Mouse (Mus musculus) cerebellum, adult 11 months (tissue): ENCODE measurements around the gene Nynrin.

ENCODE experiments used
- DNase-seq: peaks from one replicate; pipeline ENCODE4 v3.0.0; 2022

Gene Nynrin

DNA sequence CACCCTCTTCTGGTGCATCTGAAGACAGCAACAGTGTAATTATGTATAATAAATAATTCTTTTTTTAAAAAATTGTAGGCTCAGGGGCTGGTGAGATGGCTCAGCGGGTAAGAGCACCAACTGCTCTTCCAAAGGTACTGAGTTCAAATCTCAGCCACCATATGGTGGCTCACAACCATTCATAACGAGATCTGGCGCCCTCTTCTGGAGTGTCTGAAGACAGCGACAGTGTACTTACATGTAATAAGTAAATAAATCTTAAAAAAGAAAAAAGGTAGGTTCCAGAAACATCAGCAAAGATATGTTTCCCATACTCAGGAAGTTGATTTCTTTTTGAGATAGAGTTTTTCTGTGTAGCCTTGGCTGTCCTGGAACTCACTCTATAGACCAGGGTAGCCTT lies 11.0 kb upstream of the Nynrin start:
- no peak for DNase-seq

DNA sequence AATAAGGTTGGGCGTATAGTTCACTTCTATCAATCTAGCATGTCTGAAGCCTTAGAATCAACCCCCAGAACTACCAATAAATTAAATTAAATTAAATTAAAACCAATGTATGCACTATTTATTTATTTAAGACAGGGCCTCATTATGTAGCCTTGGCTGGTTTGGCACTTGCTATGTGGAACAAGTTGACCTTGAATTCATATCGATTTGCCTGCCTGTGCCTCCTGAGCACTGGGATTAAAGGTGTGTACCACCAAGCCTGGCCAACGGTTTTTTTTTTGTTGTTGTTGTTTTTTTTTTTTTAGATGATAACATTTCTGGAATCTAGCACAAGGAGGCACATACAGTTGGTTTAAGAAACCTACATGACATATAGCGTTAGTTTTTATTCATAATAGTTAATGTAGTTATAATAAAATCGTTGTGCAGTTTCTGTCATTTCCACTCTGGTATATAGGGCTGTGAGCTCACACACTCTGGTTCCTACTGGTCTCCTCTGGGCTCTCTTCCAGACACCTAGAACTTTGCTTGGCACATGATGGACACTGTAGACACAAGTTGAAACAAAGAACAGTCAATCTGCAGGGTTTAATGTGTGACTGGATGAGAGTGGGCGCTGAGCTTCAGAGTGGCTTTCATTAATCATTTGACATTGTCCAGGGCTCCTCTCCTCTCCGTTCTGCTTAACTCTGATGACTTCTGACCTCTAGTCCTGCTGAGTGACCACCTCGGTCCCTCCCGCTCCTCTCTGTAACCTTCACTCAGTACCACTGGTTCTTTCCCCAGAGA lies 8.1 kb upstream of the Nynrin start:
- no peak for DNase-seq

DNA sequence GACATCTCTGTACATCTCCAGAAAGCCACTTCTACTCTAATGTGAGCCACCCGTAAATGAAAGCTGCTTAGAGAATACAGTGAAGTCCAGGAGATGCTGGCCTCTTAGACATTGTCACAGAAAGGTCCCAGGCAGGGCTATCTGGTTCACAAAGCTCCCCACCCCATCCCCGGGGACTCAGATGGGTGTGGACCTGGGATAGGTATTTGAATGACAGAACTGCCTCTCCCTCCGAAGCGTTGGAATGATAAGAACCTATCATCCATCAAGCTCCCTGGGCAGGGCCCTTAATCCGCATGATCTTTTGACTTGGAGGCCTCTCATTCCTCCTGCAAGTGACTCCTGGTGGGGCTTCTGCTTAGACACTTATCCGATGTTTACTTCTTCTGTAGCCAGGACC lies 2.9 kb upstream of the Nynrin start:
- no peak for DNase-seq

- DNase-seq: no peak
These were observed 911 bp upstream of the Nynrin start for GRCm38 (mm10) chr14:55852646-55853551.

GRCm38 (mm10) chr14:55854406-55855100 lies 743 bp downstream of the Nynrin start:
- no peak for DNase-seq

GRCm38 (mm10) chr14:55855101-55855561 lies 1.3 kb downstream of the Nynrin start:
- DNase-seq: no peak

DNA sequence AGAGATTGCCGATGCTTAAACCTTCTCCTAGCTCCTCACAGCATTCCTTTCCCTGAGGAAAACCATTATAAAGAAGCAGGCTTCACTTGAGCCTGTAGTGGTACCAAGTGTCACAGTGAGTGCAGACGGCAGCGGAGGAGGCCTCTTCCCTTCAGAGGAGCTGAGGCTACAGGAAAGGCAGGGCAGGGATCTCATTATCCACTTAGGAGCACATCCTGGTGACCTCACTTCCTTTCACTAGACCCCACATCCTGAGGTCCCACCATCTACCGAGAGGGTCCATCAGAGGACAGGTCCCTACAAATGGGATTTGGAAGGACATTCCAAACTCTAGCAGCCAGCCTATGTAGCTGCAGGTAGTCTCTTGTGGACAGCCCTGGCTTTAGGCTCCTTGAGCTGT lies 3.8 kb downstream of the Nynrin start:
- no peak for DNase-seq

- no peak for DNase-seq
These were observed 8.4 kb downstream of the Nynrin start for GRCm38 (mm10) chr14:55862186-55862585.

GRCm38 (mm10) chr14:55862970-55863369 lies 9.2 kb downstream of the Nynrin start:
- DNase-seq: no peak

GRCm38 (mm10) chr14:55863773-55864172 lies 10.0 kb downstream of the Nynrin start:
- no peak for DNase-seq

GRCm38 (mm10) chr14:55866962-55867361 lies 13.2 kb downstream of the Nynrin start:
- no peak for DNase-seq

- no peak for DNase-seq
These were observed 14.6 kb downstream of the Nynrin start for GRCm38 (mm10) chr14:55868230-55869026.

- no peak for DNase-seq
These were observed 15.7 kb downstream of the Nynrin start for GRCm38 (mm10) chr14:55869538-55869937.

DNA sequence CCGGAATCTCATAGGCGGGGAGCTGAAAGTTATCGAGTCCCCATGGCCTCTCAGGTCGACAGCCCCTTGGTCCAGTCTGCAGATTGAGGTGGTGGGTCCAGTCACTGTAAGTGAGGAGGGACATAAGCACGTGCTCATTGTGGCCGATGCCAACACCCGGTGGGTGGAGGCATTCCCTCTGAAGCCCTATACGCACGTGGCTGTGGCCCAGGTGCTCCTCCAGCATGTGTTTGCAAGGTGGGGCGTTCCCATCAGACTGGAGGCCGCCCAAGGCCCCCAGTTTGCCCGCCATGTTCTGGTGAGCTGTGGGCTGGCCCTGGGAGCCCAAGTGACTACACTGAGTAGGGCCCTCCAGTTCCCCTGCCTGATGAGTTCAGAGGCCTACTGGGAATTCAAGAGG lies 18.2 kb downstream of the Nynrin start:
- no peak for DNase-seq

- DNase-seq: no peak
These were observed 18.7 kb downstream of the Nynrin start for GRCm38 (mm10) chr14:55872551-55872950.

GRCm38 (mm10) chr14:55873242-55873713 lies 19.5 kb downstream of the Nynrin start:
- DNase-seq: peak; percentile 52

DNA sequence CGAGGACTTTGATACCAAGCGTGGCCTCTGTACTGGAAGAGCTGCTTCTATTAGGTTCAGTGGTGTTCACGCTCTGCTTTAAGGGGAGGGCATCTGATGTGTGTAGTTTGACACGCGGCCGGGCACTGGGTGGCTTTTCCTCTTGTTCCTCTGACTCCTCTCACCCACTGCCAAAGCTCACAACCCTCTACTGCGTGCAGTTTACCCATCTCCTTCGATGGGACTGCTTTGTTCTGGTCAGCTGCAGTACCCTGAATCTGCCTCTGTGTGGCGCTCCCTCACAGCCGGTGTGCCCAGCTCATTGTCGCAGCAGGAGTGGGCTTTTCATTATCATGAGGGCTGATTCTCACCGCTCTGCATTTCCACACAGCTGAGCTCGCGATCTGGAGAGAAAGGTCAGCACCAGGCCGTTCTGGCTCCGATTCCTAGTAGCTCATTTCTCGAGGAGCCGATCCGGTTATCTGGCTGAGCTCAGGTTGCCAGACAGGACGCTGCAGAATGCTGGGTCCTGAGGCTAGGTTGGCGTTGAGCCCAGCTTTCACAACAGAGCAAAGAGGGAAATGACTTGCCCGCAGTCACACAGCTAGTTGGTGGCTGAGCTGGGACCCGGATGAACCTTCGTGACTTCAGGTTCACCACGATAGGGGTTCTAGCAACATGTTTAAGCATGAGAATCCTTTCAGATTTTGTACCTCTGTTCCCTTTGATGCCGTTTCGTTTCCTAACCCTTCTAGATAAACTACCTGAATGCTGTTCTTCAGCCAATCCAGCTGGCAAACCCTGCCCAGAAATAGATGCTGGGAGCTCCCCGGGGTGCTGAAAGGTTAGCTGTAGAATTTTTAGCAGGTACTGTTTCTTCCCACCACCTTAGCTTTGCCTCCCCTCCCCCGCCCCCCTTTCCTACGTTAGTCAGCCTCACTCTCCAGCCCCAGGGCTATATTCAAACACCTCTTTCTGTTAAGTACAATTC lies 20.2 kb downstream of the Nynrin start:
- DNase-seq: peak; percentile 90

GRCm38 (mm10) chr14:55877469-55878315 lies 23.9 kb downstream of the Nynrin start:
- no peak for DNase-seq

DNA sequence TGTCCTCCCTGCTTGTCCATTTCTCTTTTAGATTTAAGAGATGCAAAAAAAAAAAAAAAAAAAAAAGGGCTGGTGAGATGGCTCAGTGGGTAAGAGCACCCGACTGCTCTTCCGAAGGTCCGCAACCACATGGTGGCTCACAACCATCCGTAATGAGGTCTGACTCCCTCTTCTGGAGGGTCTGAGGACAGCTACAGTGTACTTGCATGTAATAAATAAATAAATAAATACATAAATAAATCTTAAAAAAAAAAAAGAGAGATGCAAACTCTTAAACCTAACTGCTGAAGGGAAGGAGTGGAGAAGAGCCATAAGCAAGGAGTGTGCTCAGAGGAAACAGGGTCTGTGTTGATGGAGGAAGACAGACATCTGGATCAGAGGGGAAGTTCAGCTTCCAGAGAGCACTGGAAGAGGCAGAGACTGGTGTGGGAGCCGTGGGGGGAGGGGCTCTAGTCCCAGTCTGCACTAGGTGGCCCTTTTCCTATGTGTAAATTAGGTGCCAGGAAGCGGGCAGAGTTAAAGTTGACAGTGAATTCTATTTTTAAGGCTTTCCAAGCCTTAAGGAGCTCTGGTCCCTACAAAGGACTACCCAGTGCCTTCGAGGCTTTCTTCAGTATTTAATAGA lies 24.6 kb downstream of the Nynrin start:
- no peak for DNase-seq

DNA sequence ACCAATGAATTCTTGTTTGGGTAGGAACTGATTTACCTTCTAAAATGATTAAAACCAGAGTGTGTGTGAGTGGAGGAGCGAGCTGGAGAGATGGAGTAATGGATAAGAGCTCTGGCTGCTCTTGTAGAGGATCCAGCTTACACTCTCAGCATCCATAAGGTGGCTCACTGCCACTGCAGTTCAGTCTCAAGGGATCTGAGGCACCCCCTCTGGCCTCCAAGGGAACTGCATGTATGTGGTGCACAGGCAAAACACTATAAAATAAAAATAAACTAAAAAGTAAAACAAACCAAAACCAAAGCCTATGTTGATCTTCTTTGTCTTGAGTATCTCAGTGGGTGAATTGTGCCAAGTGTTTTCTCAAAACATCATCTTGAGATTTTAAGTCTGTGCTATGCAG lies 25.8 kb downstream of the Nynrin start:
- peak; percentile 62 for DNase-seq
